Mouse (Mus musculus) ES-E14 (cell line): ENCODE measurements around the gene Inafm2.

Source experiments
- MAFK ChIP-seq: IDR thresholded peaks from 2 replicates; pipeline ENCODE4 v1.6.1; 2014; ENCODE audit warnings: mild to moderate bottlenecking, low read depth, low read length, inconsistent platforms; ENCODE audit not compliant: insufficient read depth
- ZNF384 ChIP-seq: IDR thresholded peaks from 2 replicates; pipeline ENCODE4 v1.6.1; 2012; ENCODE audit warnings: low read depth, low read length, inconsistent platforms

DNA sequence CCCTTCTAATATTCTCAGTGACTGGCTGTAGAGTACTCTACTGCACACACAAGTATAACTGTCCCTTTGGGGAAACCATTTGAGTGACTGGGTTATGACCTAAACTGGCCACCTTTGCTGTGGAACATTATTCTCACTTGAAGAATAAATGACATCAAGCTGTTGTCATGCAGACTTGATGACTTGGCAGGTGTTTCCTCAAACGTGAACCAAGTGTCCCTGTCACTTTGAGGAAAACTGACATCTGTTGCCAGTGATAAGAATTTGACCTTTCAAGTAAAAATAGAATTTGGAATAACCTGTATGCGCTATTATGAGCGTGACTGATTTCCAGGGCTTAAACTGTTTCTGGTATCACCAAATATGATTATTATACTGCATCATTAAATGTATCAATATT, 5.2 kb upstream of the Inafm2 start:
- TF ChIP-seq ZNF384 (no peak), MAFK (no peak)
